Mouse (Mus musculus) forebrain, embryonic 11.5 days (tissue): ENCODE measurements around the gene Ndufb10. TPM values are rescaled to one million over a fixed set of nuclear protein-coding genes. Genes with fewer than 3 reads are reported as not detected.

Experiments used
- ATAC-seq: fragments of 200-750 bp; cut with Nextera tagmentation; replicated peaks from 2 replicates; pipeline ENCODE4 v1.8.0; 2017; ENCODE audit warnings: moderate TSS enrichment; ENCODE audit not compliant: low FRiP score
- DNase-seq: peaks from one replicate; pipeline ENCODE4 v3.0.0-alpha.2; 2017; ENCODE audit warnings: low spot score
- H3K27ac ChIP-seq: fragments of 300-500 bp; sonication (generic); 2 replicates; pipeline ENCODE4 v1.5.1; 2014; ENCODE audit warnings: low read depth, low read length
- H3K27me3 ChIP-seq: fragments of 300-500 bp; sonication (generic); 2 replicates; pipeline ENCODE4 v1.6.1; 2014; ENCODE audit warnings: mild to moderate bottlenecking, low read length, mixed read lengths; ENCODE audit not compliant: control insufficient read depth, insufficient read depth
- H3K36me3 ChIP-seq: fragments of 300-500 bp; sonication (generic); 2 replicates; pipeline ENCODE4 v1.6.1; 2014; ENCODE audit warnings: mild to moderate bottlenecking, low read length, moderate library complexity, mixed read lengths; ENCODE audit not compliant: control insufficient read depth, insufficient read depth
- H3K4me1 ChIP-seq: fragments of 300-500 bp; sonication (generic); replicated peaks from 2 replicates; pipeline ENCODE4 v1.6.1; 2014; ENCODE audit warnings: low read length, mixed read lengths; ENCODE audit not compliant: control insufficient read depth, insufficient read depth
- H3K4me2 ChIP-seq: fragments of 300-500 bp; sonication (generic); 2 replicates; pipeline ENCODE4 v1.6.1; 2014; ENCODE audit warnings: low read depth, mild to moderate bottlenecking, low read length, moderate library complexity, mixed read lengths; ENCODE audit not compliant: severe bottlenecking
- H3K4me3 ChIP-seq: fragments of 300-500 bp; sonication (generic); 2 replicates; pipeline ENCODE4 v1.5.1; 2014; ENCODE audit warnings: low read depth, low read length
- H3K9ac ChIP-seq: fragments of 300-500 bp; sonication (generic); 2 replicates; pipeline ENCODE4 v1.6.1; 2014; ENCODE audit warnings: low read length
- H3K9me3 ChIP-seq: fragments of 300-500 bp; sonication (generic); 2 replicates; pipeline ENCODE4 v1.6.1; 2016; ENCODE audit warnings: low read length, mixed read lengths; ENCODE audit not compliant: control insufficient read depth
- WGBS: fragments of 180-500 bp; shearing (Covaris S2); extraction: QIAGEN DNeasy Blood & Tissue Kit; methylation state at CpG from one replicate; pipeline ENCODE4 v1.1.7; 2014; 5-methylcytosine and 5-hydroxymethylcytosine counted together
- polyA plus RNA-seq: library from polyadenylated mRNA; unstranded; fragments of >200 nt; fragmentation: Nextera tagmentation; extraction: Ambion mirVana; gene quantifications from 2 replicates; pipeline ENCODE4 v1.2.1, GENCODE M21; 2014

The Ndufb10 gene
- polyA plus RNA-seq, 1 experiment from 2014 or later: 189 TPM

- Histone ChIP-seq H3K27ac (no peak overlapping the region), H3K4me2 (0 out of 2 replicates have a peak overlapping the region, but pooled peaks have one; percentile 8), H3K27me3 (no peaks in the 10 kb centered on the region), H3K36me3 (no peaks in the 10 kb centered on the region; the same call in 1 of the 2 replicates), H3K4me3 (no peak overlapping the region), H3K4me1 (peaks cover 13% of the 10 kb centered on the region), H3K9ac (peak overlapping the region; percentile 17; the same call in 1 of the 2 replicates), H3K9me3 (no peaks in the 10 kb centered on the region)
- DNase-seq (no peak), ATAC-seq (no peak)
- 31% methylated on average over 5 of the region's 5 CpGs for WGBS
These were observed 52.1 kb downstream of the Ndufb10 start for GRCm38 (mm10) chr17:24672141-24672540.

Other genes with a start within 250 kb of the Ndufb10 start
- 33.8 and 34.0 TPM in 2 replicates for gene Mlst8, start 245.4 kb downstream of the Ndufb10 start, polyA plus RNA-seq
- 8.0 and 9.3 TPM in 2 replicates for gene Caskin1, start 235.9 kb downstream of the Ndufb10 start, polyA plus RNA-seq
- 113 and 123 TPM in 2 replicates for gene Traf7, start 196.5 kb downstream of the Ndufb10 start, polyA plus RNA-seq
- gene Rab26, start 190.3 kb downstream of the Ndufb10 start, polyA plus RNA-seq: 1.8 and 2.7 TPM in 2 replicates
- 19.0 and 23.9 TPM in 2 replicates for gene Pkd1, start 174.6 kb downstream of the Ndufb10 start, polyA plus RNA-seq
- 77.6 and 87.4 TPM in 2 replicates for gene Tsc2, start 91.8 kb downstream of the Ndufb10 start, polyA plus RNA-seq
- 20.0 TPM in 2 replicates for gene Nthl1, start 91.8 kb downstream of the Ndufb10 start, polyA plus RNA-seq
- gene Slc9a3r2, start 74.2 kb downstream of the Ndufb10 start, polyA plus RNA-seq: 26.8 and 32.3 TPM in 2 replicates
- gene Npw, start 66.0 kb downstream of the Ndufb10 start, polyA plus RNA-seq: 0.32 TPM in 1 of 2 replicates, not detected in the other
- gene Zfp598, start 54.8 kb downstream of the Ndufb10 start, polyA plus RNA-seq: 37.6 and 38.4 TPM in 2 replicates
- 14.0 and 17.0 TPM in 2 replicates for gene Syngr3, start 34.5 kb downstream of the Ndufb10 start, polyA plus RNA-seq
- 54.9 and 55.4 TPM in 2 replicates for gene Gfer, start 28.3 kb downstream of the Ndufb10 start, polyA plus RNA-seq
- 1.7 and 1.9 TPM in 2 replicates for gene Noxo1, start 28.2 kb downstream of the Ndufb10 start, polyA plus RNA-seq
- 111 and 127 TPM in 2 replicates for gene Tbl3, start 16.8 kb downstream of the Ndufb10 start, polyA plus RNA-seq
- gene Rnf151, start 6.4 kb downstream of the Ndufb10 start, polyA plus RNA-seq: 0.36 and 0.81 TPM in 2 replicates
- 1,407 and 1,469 TPM in 2 replicates for gene Rps2, start 6.4 kb downstream of the Ndufb10 start, polyA plus RNA-seq
- gene Rpl3l, start 3.3 kb upstream of the Ndufb10 start, polyA plus RNA-seq: not detected in 2 replicates
- 21.3 and 21.6 TPM in 2 replicates for gene Msrb1, start 12.2 kb upstream of the Ndufb10 start, polyA plus RNA-seq
- 0.21 and 0.51 TPM in 2 replicates for gene Hs3st6, start 28.5 kb upstream of the Ndufb10 start, polyA plus RNA-seq
- not detected in 2 replicates for gene Meiob, start 79.8 kb upstream of the Ndufb10 start, polyA plus RNA-seq
- gene Hagh, start 115.7 kb upstream of the Ndufb10 start, polyA plus RNA-seq: 25.4 and 26.7 TPM in 2 replicates
- gene Fahd1, start 125.9 kb upstream of the Ndufb10 start, polyA plus RNA-seq: 18.2 and 19.3 TPM in 2 replicates
- gene Igfals, start 141.5 kb upstream of the Ndufb10 start, polyA plus RNA-seq: not detected in 2 replicates
- 71.9 and 82.0 TPM in 2 replicates for gene Nubp2, start 161.9 kb upstream of the Ndufb10 start, polyA plus RNA-seq
- gene Spsb3, start 162.2 kb upstream of the Ndufb10 start, polyA plus RNA-seq: 44.7 and 47.3 TPM in 2 replicates
- 29.1 and 31.2 TPM in 2 replicates for gene Eme2, start 170.6 kb upstream of the Ndufb10 start, polyA plus RNA-seq
- 76.9 and 81.8 TPM in 2 replicates for gene Mrps34, start 170.6 kb upstream of the Ndufb10 start, polyA plus RNA-seq
- 47.8 and 60.8 TPM in 2 replicates for gene Nme3, start 172.0 kb upstream of the Ndufb10 start, polyA plus RNA-seq
- gene Mapk8ip3, start 212.5 kb upstream of the Ndufb10 start, polyA plus RNA-seq: 51.3 and 56.8 TPM in 2 replicates
- gene Jpt2, start 236.2 kb upstream of the Ndufb10 start, polyA plus RNA-seq: 314 and 323 TPM in 2 replicates